Mouse (Mus musculus): ENCODE results near the gene Rprd1b. TPM values are rescaled to one million over a fixed set of nuclear protein-coding genes. Genes with fewer than 3 reads are reported as not detected.

The Rprd1b gene
- polyA plus RNA-seq (2016; fragmentation: Nextera tagmentation; extraction: Ambion mirVana), result 45.5 and 48.7 TPM in 2 replicates

GRCm38 (mm10) chr2:158028354-158028863 is at the start of gene Rprd1b, which contains the start of gene Tti1:
Gene Rprd1b, plus strand, starts transcription at chr2:158028497.
Gene Tti1, minus strand, starts transcription at chr2:158028433.
- no peaks in the 10 kb centered on the region for H3K27me3 ChIP-seq (replicated peaks)
- no peaks in the 10 kb centered on the region for H3K36me3 ChIP-seq
- H3K27ac ChIP-seq, result peak within 1 kb of the TSS; percentile 80
- peak within 1 kb of the TSS; percentile 91 for H3K9ac ChIP-seq
- H3K4me1 ChIP-seq, result peaks cover 32% of the 10 kb centered on the region
- H3K9me3 ChIP-seq, result no peaks in the 10 kb centered on the region
- peak; percentile 96 for ATAC-seq (ENCODE audit: low FRiP score, low read depth)
- H3K4me2 ChIP-seq (replicated peaks), result peak within 1 kb of the TSS; percentile 88
- H3K4me3 ChIP-seq, result peak within 1 kb of the TSS; percentile 93
- under 1% methylated on average over 52 of the region's 52 CpGs for WGBS

GRCm38 (mm10) chr2:157979241-157979640 is 49.1 kb upstream of the Rprd1b start:
- ATAC-seq (ENCODE audit: low FRiP score, low read depth), result no peak
- Histone ChIP-seq H3K4me1 (peaks cover 19% of the 10 kb centered on the region), H3K27me3 (replicated peaks) (no peaks in the 10 kb centered on the region), H3K4me2 (replicated peaks) (no peak overlapping the region), H3K9ac (no peak overlapping the region), H3K4me3 (no peak overlapping the region), H3K27ac (no peak overlapping the region), H3K36me3 (peaks cover 12% of the 10 kb centered on the region; the same call in 1 of the 2 replicates), H3K9me3 (no peaks in the 10 kb centered on the region)
- 75% methylated on average over 5 of the region's 5 CpGs for WGBS

- Histone ChIP-seq H3K27me3 (replicated peaks) (no peaks in the 10 kb centered on the region), H3K4me1 (0 out of 2 replicates have a peak, but pooled peaks cover 6% of the 10 kb centered on the region), H3K36me3 (peaks cover 12% of the 10 kb centered on the region; the same call in 1 of the 2 replicates), H3K9me3 (no peaks in the 10 kb centered on the region), H3K4me2 (replicated peaks) (no peak overlapping the region), H3K9ac (no peak overlapping the region), H3K27ac (no peak overlapping the region), H3K4me3 (no peak overlapping the region)
- no peak for ATAC-seq (ENCODE audit: low FRiP score, low read depth)
- 91% methylated on average over 3 of the region's 3 CpGs for WGBS
Observed at GRCm38 (mm10) chr2:157982727-157983126, 45.6 kb upstream of the Rprd1b start.

- Histone ChIP-seq H3K27ac (no peak overlapping the region), H3K27me3 (replicated peaks) (no peaks in the 10 kb centered on the region), H3K4me2 (replicated peaks) (no peak overlapping the region), H3K9me3 (no peaks in the 10 kb centered on the region), H3K4me1 (0 out of 2 replicates have a peak, but pooled peaks cover 10% of the 10 kb centered on the region), H3K4me3 (no peak overlapping the region), H3K36me3 (peaks cover 12% of the 10 kb centered on the region; the same call in 1 of the 2 replicates), H3K9ac (no peak overlapping the region)
- no peak for ATAC-seq (ENCODE audit: low FRiP score, low read depth)
- 95% methylated on average over 4 of the region's 4 CpGs for WGBS
Observed at GRCm38 (mm10) chr2:157983276-157983675, 45.0 kb upstream of the Rprd1b start.

- no peak overlapping the region for H3K4me2 ChIP-seq (replicated peaks)
- 85% methylated on average over 4 of the region's 4 CpGs for WGBS
- H3K27me3 ChIP-seq (replicated peaks), result no peaks in the 10 kb centered on the region
- peaks cover 12% of the 10 kb centered on the region; the same call in 1 of the 2 replicates for H3K36me3 ChIP-seq
- ATAC-seq (ENCODE audit: low FRiP score, low read depth), result no peak
- no peak overlapping the region for H3K9ac ChIP-seq
- no peaks in the 10 kb centered on the region for H3K9me3 ChIP-seq
- peaks cover 30% of the 10 kb centered on the region for H3K4me1 ChIP-seq
- no peak overlapping the region for H3K27ac ChIP-seq
- no peak overlapping the region for H3K4me3 ChIP-seq
Observed at GRCm38 (mm10) chr2:157985611-157986010, 42.7 kb upstream of the Rprd1b start.

- no peak for ATAC-seq (ENCODE audit: low FRiP score, low read depth)
- Histone ChIP-seq H3K4me3 (no peak overlapping the region), H3K4me2 (replicated peaks) (no peak overlapping the region), H3K27ac (no peak overlapping the region), H3K27me3 (replicated peaks) (no peaks in the 10 kb centered on the region), H3K36me3 (peaks cover 10% of the 10 kb centered on the region), H3K9me3 (no peaks in the 10 kb centered on the region), H3K9ac (no peak overlapping the region), H3K4me1 (peaks cover 35% of the 10 kb centered on the region)
- WGBS, result 87% methylated on average over 6 of the region's 6 CpGs
Observed at GRCm38 (mm10) chr2:157986235-157986634, 42.1 kb upstream of the Rprd1b start.

- Histone ChIP-seq H3K4me1 (peaks cover 35% of the 10 kb centered on the region), H3K4me3 (no peak overlapping the region), H3K27me3 (replicated peaks) (no peaks in the 10 kb centered on the region), H3K4me2 (replicated peaks) (no peak overlapping the region), H3K36me3 (peaks cover 17% of the 10 kb centered on the region), H3K9me3 (no peaks in the 10 kb centered on the region), H3K27ac (no peak overlapping the region), H3K9ac (no peak overlapping the region)
- 46% methylated on average over 7 of the region's 7 CpGs for WGBS
- ATAC-seq (ENCODE audit: low FRiP score, low read depth), result no peak
Observed at GRCm38 (mm10) chr2:157988416-157989190, 39.7 kb upstream of the Rprd1b start.

GRCm38 (mm10) chr2:157989946-157990345 is 38.4 kb upstream of the Rprd1b start:
- H3K9me3 ChIP-seq, result no peaks in the 10 kb centered on the region
- H3K4me2 ChIP-seq (replicated peaks), result no peak overlapping the region
- no peak for ATAC-seq (ENCODE audit: low FRiP score, low read depth)
- H3K9ac ChIP-seq, result no peak overlapping the region
- H3K27ac ChIP-seq, result no peak overlapping the region
- WGBS, result 65% methylated on average over 2 of the region's 2 CpGs
- peaks cover 22% of the 10 kb centered on the region for H3K36me3 ChIP-seq
- H3K4me3 ChIP-seq, result no peak overlapping the region
- peaks cover 35% of the 10 kb centered on the region for H3K4me1 ChIP-seq
- H3K27me3 ChIP-seq (replicated peaks), result no peaks in the 10 kb centered on the region

- no peaks in the 10 kb centered on the region for H3K9me3 ChIP-seq
- peaks cover 29% of the 10 kb centered on the region for H3K4me1 ChIP-seq
- H3K4me3 ChIP-seq, result no peak overlapping the region
- H3K27me3 ChIP-seq (replicated peaks), result no peaks in the 10 kb centered on the region
- no peak for ATAC-seq (ENCODE audit: low FRiP score, low read depth)
- no peak overlapping the region for H3K27ac ChIP-seq
- 68% methylated on average over 6 of the region's 6 CpGs for WGBS
- peaks cover 32% of the 10 kb centered on the region for H3K36me3 ChIP-seq
- H3K9ac ChIP-seq, result no peak overlapping the region
- H3K4me2 ChIP-seq (replicated peaks), result no peak overlapping the region
Observed at GRCm38 (mm10) chr2:157991026-157991425, 37.3 kb upstream of the Rprd1b start.

- H3K36me3 ChIP-seq, result peaks cover 40% of the 10 kb centered on the region
- H3K27me3 ChIP-seq (replicated peaks), result no peaks in the 10 kb centered on the region
- no peak overlapping the region for H3K9ac ChIP-seq
- no peak overlapping the region for H3K4me2 ChIP-seq (replicated peaks)
- WGBS, result 95% methylated on average over 4 of the region's 4 CpGs
- H3K4me1 ChIP-seq, result peaks cover 29% of the 10 kb centered on the region
- H3K9me3 ChIP-seq, result no peaks in the 10 kb centered on the region
- ATAC-seq (ENCODE audit: low FRiP score, low read depth), result no peak
- H3K27ac ChIP-seq, result no peak overlapping the region
- no peak overlapping the region for H3K4me3 ChIP-seq
Observed at GRCm38 (mm10) chr2:157992501-157992900, 35.8 kb upstream of the Rprd1b start.

GRCm38 (mm10) chr2:157998817-157999216 is 29.5 kb upstream of the Rprd1b start:
- Histone ChIP-seq H3K4me3 (no peak overlapping the region), H3K27me3 (replicated peaks) (no peaks in the 10 kb centered on the region), H3K9me3 (no peaks in the 10 kb centered on the region), H3K27ac (no peak overlapping the region), H3K9ac (no peak overlapping the region), H3K4me1 (no peaks in the 10 kb centered on the region), H3K4me2 (replicated peaks) (no peak overlapping the region), H3K36me3 (peaks cover 25% of the 10 kb centered on the region)
- WGBS, result 87% methylated on average over 3 of the region's 3 CpGs
- no peak for ATAC-seq (ENCODE audit: low FRiP score, low read depth)

- Histone ChIP-seq H3K27ac (no peak overlapping the region), H3K36me3 (peaks cover 29% of the 10 kb centered on the region), H3K4me3 (no peak overlapping the region), H3K4me2 (replicated peaks) (no peak overlapping the region), H3K27me3 (replicated peaks) (no peaks in the 10 kb centered on the region), H3K4me1 (no peaks in the 10 kb centered on the region), H3K9ac (no peak overlapping the region), H3K9me3 (no peaks in the 10 kb centered on the region)
- no peak for ATAC-seq (ENCODE audit: low FRiP score, low read depth)
- 80% methylated on average over 6 of the region's 6 CpGs for WGBS
Observed at GRCm38 (mm10) chr2:158004620-158005019, 23.7 kb upstream of the Rprd1b start.
